Comparison of ENCODE assay signal across 21 mouse cellular contexts in genomic region chr2:61810751-61811150, GRCm38 (mm10). TPM values are rescaled to one million over a fixed set of nuclear protein-coding genes. Genes with fewer than 3 reads are reported as not detected.
A peak's percentile ranks its signal among the peaks of the same experiment; 100 is the strongest.
DNase-seq lines count a peak whose midpoint lies in the region; ATAC-seq and TF ChIP-seq lines count a peak whose summit lies in the region.
"Had no signal": no experiment of that assay in that cellular context is flagged by ENCODE, and none has a peak within 500 bp of the region (broad histone marks: within the 10 kb centered on the region; RNA-seq: fewer than 3 reads in every experiment).

No protein-coding gene starts in this region.

- no peaks in the 10 kb centered on the region; the same call in 1 of the 2 replicates for H3K4me1 ChIP-seq in cortical plate, adult 2 months (ENCODE audit: control insufficient read depth, insufficient read depth, low read length)
- H3K4me1 ChIP-seq in forebrain, embryonic 11.5 days (replicated peaks; ENCODE audit: control insufficient read depth, insufficient read depth, low read length), result peaks cover 7% of the 10 kb centered on the region; the same call in 1 of the 2 replicates
- H3K4me1 ChIP-seq in forebrain, postnatal 0 days (ENCODE audit: insufficient read depth), result no peaks in the 10 kb centered on the region

- H3K4me3 ChIP-seq in layer of hippocampus, adult 2 months, result no peak overlapping the region
- peak overlapping the region; percentile 29; the same call in 1 of the 2 replicates for H3K4me3 ChIP-seq in cortical plate, adult 2 months (ENCODE audit: insufficient read depth, low read length)
- no peak overlapping the region; the same call in 1 of the 2 replicates for H3K4me3 ChIP-seq in forebrain, embryonic 11.5 days (ENCODE audit: low read depth, low read length)
- H3K4me3 ChIP-seq in forebrain, postnatal 0 days (ENCODE audit: low read depth, low read length), result peak overlapping the region; percentile 48

- no peaks in the 10 kb centered on the region for H3K9me3 ChIP-seq in forebrain, embryonic 11.5 days (ENCODE audit: control insufficient read depth, low read length)
- no peaks in the 10 kb centered on the region for H3K9me3 ChIP-seq in forebrain, postnatal 0 days (ENCODE audit: low read length)
- H3K9me3 ChIP-seq: heart, embryonic 12.5 days; hindbrain, embryonic 12.5 days; limb, embryonic 15.5 days; lung, embryonic 15.5 days had no signal

- no peaks in the 10 kb centered on the region for H3K36me3 ChIP-seq in forebrain, embryonic 11.5 days (ENCODE audit: control insufficient read depth, insufficient read depth, low read length)
- H3K36me3 ChIP-seq in forebrain, postnatal 0 days (ENCODE audit: insufficient read depth), result 0 out of 2 replicates have a peak, but pooled peaks cover 13% of the 10 kb centered on the region
- H3K36me3 ChIP-seq: heart, embryonic 12.5 days; hindbrain, embryonic 12.5 days; limb, embryonic 15.5 days; lung, embryonic 15.5 days had no signal

- 21% methylated on average over 4 of the region's 4 CpGs for WGBS in forebrain, embryonic 11.5 days
- WGBS in forebrain, postnatal 0 days, result 46% methylated on average over 4 of the region's 4 CpGs

- peak overlapping the region; percentile 0; the same call in 1 of the 2 replicates for H3K4me2 ChIP-seq in forebrain, embryonic 11.5 days (ENCODE audit: low read depth, low read length, severe bottlenecking)
- H3K4me2 ChIP-seq in forebrain, postnatal 0 days (ENCODE audit: low read depth), result peak overlapping the region; percentile 81

- H3K27me3 ChIP-seq in forebrain, embryonic 11.5 days (ENCODE audit: control insufficient read depth, insufficient read depth, low read length), result peaks cover 57% of the 10 kb centered on the region
- peaks cover 22% of the 10 kb centered on the region; the same call in 1 of the 2 replicates for H3K27me3 ChIP-seq in forebrain, postnatal 0 days (ENCODE audit: insufficient read depth, low read length)

- no peak overlapping the region for H3K9ac ChIP-seq in forebrain, embryonic 11.5 days (ENCODE audit: low read length)
- H3K9ac ChIP-seq in forebrain, postnatal 0 days, result peak overlapping the region; percentile 61
- H3K9ac ChIP-seq: liver, embryonic 14.5 days had no signal

- peak overlapping the region; percentile 85 for H3K27ac ChIP-seq in layer of hippocampus, adult 2 months
- H3K27ac ChIP-seq in cortical plate, adult 2 months (ENCODE audit: insufficient read depth, low read length), result peak overlapping the region; percentile 94; the same call in 1 of the 2 replicates
- no peak overlapping the region for H3K27ac ChIP-seq in forebrain, embryonic 11.5 days (ENCODE audit: low read depth, low read length)
- H3K27ac ChIP-seq in forebrain, postnatal 0 days (ENCODE audit: low read depth, low read length), result peak overlapping the region; percentile 69; the same call in 1 of the 2 replicates
- H3K27ac ChIP-seq: hindbrain, embryonic 12.5 days; limb, embryonic 15.5 days; liver, embryonic 14.5 days; lung, embryonic 15.5 days; stomach, postnatal 0 days had no signal

- DNase-seq in layer of hippocampus, adult 2 months (ENCODE audit: low spot score in 2 of 2), result no peak
- no peak for DNase-seq in layer of hippocampus, postnatal 14 days (ENCODE audit: low spot score in 2 of 2)
- DNase-seq in forebrain, embryonic 11.5 days (ENCODE audit: low spot score), result no peak
- peak; percentile 48 for DNase-seq in forebrain, postnatal 0 days
- DNase-seq in right cerebral cortex, postnatal 4 days, result no peak
- DNase-seq in adrenal gland, postnatal 36 days, result no peak
- DNase-seq: adrenal gland, postnatal 14 days; cerebellum, adult 9-10 months; gastrocnemius, postnatal 14 days; heart, adult 11 months; kidney, adult 8-10 months; kidney, postnatal 25 days; lung, postnatal 36 days had no signal

- ATAC-seq in forebrain, embryonic 11.5 days (replicated peaks; ENCODE audit: low FRiP score), result no peak
- ATAC-seq in forebrain, postnatal 0 days, result no peak

- no peak for TF ChIP-seq POLR2A in cortical plate, adult 2 months (IDR thresholded peaks at IDR 0.05; ENCODE audit: extremely low read depth, insufficient read depth, low read length)

- no peak for TF ChIP-seq CTCF in layer of hippocampus, adult 2 months (conservative IDR thresholded peaks at IDR 0.05)
- TF ChIP-seq CTCF in cortical plate, adult 2 months (IDR thresholded peaks at IDR 0.05; ENCODE audit: extremely low read depth, insufficient read depth, low read length), result no peak
- no peak for TF ChIP-seq CTCF in forebrain, postnatal 0 days (IDR thresholded peaks at IDR 0.05; ENCODE audit: low read depth)

RNA-seq across cellular contexts. Expression of gene Tbr1, which starts 8.0 kb away (rescaled TPM):
- total RNA-seq in layer of hippocampus, adult 2 months (2021), result 10 to 100 TPM; 41.1 to 45.3 TPM
- total RNA-seq in layer of hippocampus, postnatal 14 days (2021), result 10 to 100 TPM; 29.2 to 31.4 TPM
- 75.5 and 76.3 TPM in 2 replicates for polyA plus RNA-seq in cortical plate, adult 2 months (2012; rRNA removed)
- polyA plus RNA-seq in forebrain, embryonic 11.5 days (2014; fragmentation: Nextera tagmentation; extraction: Ambion mirVana), result 39.9 and 43.8 TPM in 2 replicates
- total RNA-seq in forebrain, postnatal 0 days (2014; rRNA removed), result 38.0 and 43.2 TPM in 2 replicates
- polyA plus RNA-seq in forebrain, postnatal 0 days (2015; fragmentation: Nextera tagmentation; extraction: Ambion mirVana), result 26.7 and 28.8 TPM in 2 replicates
- total RNA-seq in adrenal gland, postnatal 36 days (2021), result not detected
- total RNA-seq: adrenal gland, postnatal 14 days; heart, postnatal 25 days had no signal
- polyA plus RNA-seq: heart, embryonic 12.5 days; stomach, postnatal 0 days had no signal

Comparison
In these comparisons a context has a peak if more than half of its experiments do, and no peak if none do; other contexts are left out.
1. H3K4me3 ChIP-seq: peak in cortical plate, adult 2 months (single experiment) and forebrain, postnatal 0 days (single experiment); none in layer of hippocampus, adult 2 months (single experiment) and forebrain, embryonic 11.5 days (single experiment).
2. RNA of gene Tbr1, which starts 8.0 kb away (total RNA-seq): 41.1 to 45.3 TPM in layer of hippocampus, adult 2 months, 38.0 to 43.2 TPM in forebrain, postnatal 0 days and 29.2 to 31.4 TPM in layer of hippocampus, postnatal 14 days; not detected in adrenal gland, postnatal 36 days; every median in the first group is over 10 times any median in the second.